Mouse (Mus musculus) forebrain, embryonic 15.5 days (tissue): ENCODE measurements around the gene AI182371. TPM values are rescaled to one million over a fixed set of nuclear protein-coding genes. Genes with fewer than 3 reads are reported as not detected.
A peak's percentile ranks its signal among the peaks of the same experiment; 100 is the strongest.

Source experiments
- ATAC-seq: fragments of 200-750 bp; cut with Nextera tagmentation; replicated peaks from 2 replicates; pipeline ENCODE4 v1.8.0; 2017; ENCODE audit warnings: mild to moderate bottlenecking, moderate TSS enrichment, moderate library complexity
- H3K27ac ChIP-seq: fragments of 300-500 bp; sonication (generic); replicated peaks from 2 replicates; pipeline ENCODE4 v1.5.1; 2015; ENCODE audit warnings: mild to moderate bottlenecking, inconsistent platforms
- H3K27me3 ChIP-seq: fragments of 300-500 bp; sonication (generic); 2 replicates; pipeline ENCODE4 v1.6.1; 2015; ENCODE audit warnings: inconsistent platforms
- H3K36me3 ChIP-seq: fragments of 300-500 bp; sonication (generic); 2 replicates; pipeline ENCODE4 v1.6.1; 2015; ENCODE audit warnings: mild to moderate bottlenecking, inconsistent platforms
- H3K4me1 ChIP-seq: fragments of 300-500 bp; sonication (generic); 2 replicates; pipeline ENCODE4 v1.6.1; 2015; ENCODE audit warnings: inconsistent platforms
- H3K4me2 ChIP-seq: fragments of 300-500 bp; sonication (generic); replicated peaks from 2 replicates; pipeline ENCODE4 v1.6.1; 2015; ENCODE audit warnings: mild to moderate bottlenecking, inconsistent platforms
- H3K4me3 ChIP-seq: fragments of 300-500 bp; sonication (generic); 2 replicates; pipeline ENCODE4 v1.5.1; 2015; ENCODE audit warnings: mild to moderate bottlenecking, inconsistent platforms
- H3K9ac ChIP-seq: fragments of 300-500 bp; sonication (generic); replicated peaks from 2 replicates; pipeline ENCODE4 v1.6.1; 2015; ENCODE audit warnings: mild to moderate bottlenecking, inconsistent platforms
- H3K9me3 ChIP-seq: fragments of 300-500 bp; sonication (generic); 2 replicates; pipeline ENCODE4 v1.6.1; 2016; ENCODE audit warnings: inconsistent platforms
- WGBS: fragments of 180-500 bp; shearing (Covaris S2); methylation state at CpG from one replicate; pipeline ENCODE4 v1.1.7; 2015; ENCODE audit warnings: mixed read lengths; 5-methylcytosine and 5-hydroxymethylcytosine counted together
- polyA plus RNA-seq: library from polyadenylated mRNA; unstranded; fragments of >200 nt; fragmentation: Nextera tagmentation; extraction: Ambion mirVana; gene quantifications from 2 replicates; pipeline ENCODE4 v1.2.1, GENCODE M21; 2015

Gene AI182371
- polyA plus RNA-seq, result 0.32 and 0.39 TPM in 2 replicates

GRCm38 (mm10) chr2:35101443-35101842 is at the start of gene AI182371:
AI182371 (minus strand) TSS chr2:35101543.
- Histone ChIP-seq H3K36me3 (no peaks in the 10 kb centered on the region), H3K9me3 (no peaks in the 10 kb centered on the region), H3K4me2 (no peak within 1 kb of the TSS), H3K4me3 (no peak within 1 kb of the TSS), H3K9ac (no peak within 1 kb of the TSS), H3K27ac (no peak within 1 kb of the TSS), H3K27me3 (no peaks in the 10 kb centered on the region), H3K4me1 (no peaks in the 10 kb centered on the region)
- ATAC-seq, result no peak
- 96% methylated on average over 3 of the region's 3 CpGs for WGBS

- 96% methylated on average over 10 of the region's 10 CpGs for WGBS
- no peaks in the 10 kb centered on the region for H3K9me3 ChIP-seq
- no peak overlapping the region for H3K27ac ChIP-seq
- H3K4me3 ChIP-seq, result no peak overlapping the region
- H3K27me3 ChIP-seq, result no peaks in the 10 kb centered on the region
- peaks cover 92% of the 10 kb centered on the region for H3K36me3 ChIP-seq
- ATAC-seq, result no peak
- no peaks in the 10 kb centered on the region for H3K4me1 ChIP-seq
- H3K9ac ChIP-seq, result no peak overlapping the region
- H3K4me2 ChIP-seq, result no peak overlapping the region
These were observed 47.5 kb upstream of the AI182371 start for GRCm38 (mm10) chr2:35148806-35149205.

GRCm38 (mm10) chr2:35141673-35142072 is 40.3 kb upstream of the AI182371 start:
- Histone ChIP-seq H3K36me3 (peaks cover 77% of the 10 kb centered on the region), H3K4me3 (no peak overlapping the region), H3K27me3 (no peaks in the 10 kb centered on the region), H3K4me1 (no peaks in the 10 kb centered on the region), H3K4me2 (no peak overlapping the region), H3K9me3 (no peaks in the 10 kb centered on the region), H3K27ac (no peak overlapping the region), H3K9ac (no peak overlapping the region)
- no peak for ATAC-seq
- 88% methylated on average over 3 of the region's 3 CpGs for WGBS

DNA sequence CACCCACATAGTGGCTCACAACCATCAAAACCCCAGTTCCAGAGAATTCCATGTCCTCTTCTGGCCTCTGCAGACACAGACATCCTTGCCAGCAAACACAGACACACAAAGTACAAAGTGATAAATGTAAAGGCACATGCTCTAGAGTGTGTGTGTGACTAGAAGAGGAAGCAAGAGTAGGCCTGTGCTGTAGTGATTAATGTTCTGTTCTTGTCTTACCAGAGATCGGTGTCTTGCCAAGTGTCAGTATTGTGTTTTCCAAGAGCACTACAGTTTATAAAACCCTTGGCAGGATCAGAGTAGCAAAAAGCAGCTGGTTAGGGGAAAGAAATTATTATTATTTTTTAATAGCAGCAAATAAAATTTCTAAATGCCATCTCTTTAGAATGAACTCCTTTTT is 37.2 kb upstream of the AI182371 start:
- Histone ChIP-seq H3K27ac (no peak overlapping the region), H3K9me3 (no peaks in the 10 kb centered on the region), H3K9ac (no peak overlapping the region), H3K4me2 (no peak overlapping the region), H3K36me3 (peaks cover 63% of the 10 kb centered on the region), H3K4me1 (no peaks in the 10 kb centered on the region; the same call in 1 of the 2 replicates), H3K4me3 (no peak overlapping the region), H3K27me3 (no peaks in the 10 kb centered on the region)
- no peak for ATAC-seq
- 96% methylated on average over 1 of the region's 1 CpGs for WGBS

DNA sequence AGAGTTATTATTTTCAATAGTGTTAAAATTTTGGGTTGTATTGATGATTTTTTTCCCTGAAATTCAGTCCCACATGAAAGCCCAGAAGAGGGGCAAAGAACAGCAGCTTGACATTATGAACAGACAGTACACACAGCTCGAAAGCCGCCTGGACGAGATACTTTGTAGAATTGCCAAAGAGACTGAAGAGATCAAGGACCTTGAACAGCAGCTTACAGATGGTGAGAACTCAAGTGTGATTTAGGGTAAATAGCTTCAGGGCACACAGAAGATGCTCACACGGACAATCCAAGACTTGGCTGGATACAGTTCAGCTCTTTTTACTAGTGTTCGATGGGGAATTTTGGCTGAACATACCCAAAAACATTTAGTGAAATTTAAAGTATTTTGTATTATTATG is 32.5 kb upstream of the AI182371 start:
- H3K4me2 ChIP-seq, result no peak overlapping the region
- 47% methylated on average over 5 of the region's 5 CpGs for WGBS
- no peak for ATAC-seq

GRCm38 (mm10) chr2:35132662-35133055 is 31.3 kb upstream of the AI182371 start:
- Histone ChIP-seq H3K9me3 (no peaks in the 10 kb centered on the region), H3K27me3 (no peaks in the 10 kb centered on the region), H3K9ac (peak overlapping the region; percentile 4; the same call in 1 of the 2 replicates), H3K4me2 (peak overlapping the region; percentile 58), H3K27ac (0 out of 2 replicates have a peak overlapping the region, but pooled peaks have one; percentile 47), H3K4me3 (peak overlapping the region; percentile 48), H3K36me3 (peaks cover 35% of the 10 kb centered on the region), H3K4me1 (peaks cover 15% of the 10 kb centered on the region)
- ATAC-seq, result 0 out of 2 replicates have a peak, but pooled peaks have one; percentile 5
- 4% methylated on average over 5 of the region's 5 CpGs for WGBS

More for the DNA sequence above, 32.5 kb upstream of the AI182371 start:
- no peaks in the 10 kb centered on the region for H3K9me3 ChIP-seq
- no peaks in the 10 kb centered on the region for H3K27me3 ChIP-seq
- H3K36me3 ChIP-seq, result peaks cover 42% of the 10 kb centered on the region
- no peak overlapping the region for H3K4me3 ChIP-seq
- no peak overlapping the region for H3K27ac ChIP-seq
- no peak overlapping the region for H3K9ac ChIP-seq
- H3K4me1 ChIP-seq, result peaks cover 15% of the 10 kb centered on the region

DNA sequence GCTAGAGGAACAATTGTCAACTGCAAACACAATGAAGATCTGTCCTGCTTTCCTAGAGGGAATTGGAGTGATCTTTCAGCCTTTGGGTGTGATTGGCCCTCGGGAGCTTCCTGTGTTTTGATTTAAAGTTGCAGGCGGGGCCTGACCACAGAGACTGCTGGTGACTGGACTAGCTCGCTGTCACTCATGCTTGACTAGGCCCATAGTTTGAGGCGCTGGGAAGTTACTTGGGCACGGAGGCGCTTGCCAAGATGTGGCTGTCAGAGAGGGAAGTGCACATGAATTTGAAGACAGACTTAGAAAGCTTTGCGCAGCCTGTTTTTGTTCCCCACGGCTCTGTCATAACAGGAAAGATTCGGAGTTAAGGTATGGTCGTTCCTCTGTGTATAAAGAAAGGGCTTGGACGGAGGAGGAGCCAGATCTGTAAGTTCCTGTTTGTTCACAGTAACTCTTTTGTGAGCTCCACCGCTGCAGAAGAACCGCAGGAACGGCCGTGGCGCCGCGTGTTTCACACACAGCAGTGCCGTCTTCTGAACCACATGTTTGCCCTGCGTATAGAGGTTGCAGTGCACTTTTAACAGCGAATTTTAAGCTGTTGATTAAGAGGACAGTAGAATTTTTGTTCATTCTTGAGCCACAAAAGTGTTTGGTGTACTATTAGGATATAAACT is 30.8 kb upstream of the AI182371 start:
- peaks cover 15% of the 10 kb centered on the region for H3K4me1 ChIP-seq
- H3K27me3 ChIP-seq, result no peaks in the 10 kb centered on the region
- under 1% methylated on average over 21 of the region's 21 CpGs for WGBS
- ATAC-seq, result peak; percentile 100
- peak overlapping the region; percentile 47; the same call in 1 of the 2 replicates for H3K27ac ChIP-seq
- H3K36me3 ChIP-seq, result peaks cover 29% of the 10 kb centered on the region
- H3K4me3 ChIP-seq, result peak overlapping the region; percentile 48
- H3K4me2 ChIP-seq, result peak overlapping the region; percentile 58
- no peaks in the 10 kb centered on the region for H3K9me3 ChIP-seq
- peak overlapping the region; percentile 4; the same call in 1 of the 2 replicates for H3K9ac ChIP-seq

- Histone ChIP-seq H3K4me2 (peak overlapping the region; percentile 58), H3K9ac (no peak overlapping the region), H3K27ac (peak overlapping the region; percentile 47; the same call in 1 of the 2 replicates), H3K27me3 (no peaks in the 10 kb centered on the region), H3K4me3 (peak overlapping the region; percentile 48), H3K9me3 (no peaks in the 10 kb centered on the region), H3K4me1 (peaks cover 15% of the 10 kb centered on the region), H3K36me3 (peaks cover 26% of the 10 kb centered on the region)
- no peak for ATAC-seq
These were observed 30.1 kb upstream of the AI182371 start for GRCm38 (mm10) chr2:35131491-35131890.

DNA sequence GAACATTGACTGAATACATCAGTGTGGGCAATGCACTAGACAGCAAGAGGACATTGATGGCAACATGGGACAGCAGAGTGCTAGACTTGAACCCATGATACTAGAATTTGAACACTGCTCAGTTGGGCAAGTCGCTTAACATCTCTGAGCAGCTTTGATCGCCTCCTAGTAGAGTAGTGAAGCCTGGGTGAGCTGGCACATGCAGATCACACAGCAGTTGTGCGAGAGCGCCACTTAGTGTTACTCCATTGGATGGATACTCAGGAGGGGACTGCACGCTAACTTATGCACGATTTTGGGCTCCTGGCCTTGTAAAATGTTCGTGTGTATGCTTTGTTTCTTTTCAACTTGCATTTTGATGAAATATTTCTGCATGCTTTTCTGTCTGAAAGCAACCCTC is 23.4 kb upstream of the AI182371 start:
- no peak for ATAC-seq
- no peak overlapping the region for H3K27ac ChIP-seq
- WGBS, result 71% methylated on average over 7 of the region's 7 CpGs
- peaks cover 26% of the 10 kb centered on the region for H3K36me3 ChIP-seq
- H3K9ac ChIP-seq, result no peak overlapping the region
- H3K4me1 ChIP-seq, result no peaks in the 10 kb centered on the region
- H3K27me3 ChIP-seq, result no peaks in the 10 kb centered on the region
- H3K4me2 ChIP-seq, result no peak overlapping the region
- no peaks in the 10 kb centered on the region for H3K9me3 ChIP-seq
- H3K4me3 ChIP-seq, result no peak overlapping the region

DNA sequence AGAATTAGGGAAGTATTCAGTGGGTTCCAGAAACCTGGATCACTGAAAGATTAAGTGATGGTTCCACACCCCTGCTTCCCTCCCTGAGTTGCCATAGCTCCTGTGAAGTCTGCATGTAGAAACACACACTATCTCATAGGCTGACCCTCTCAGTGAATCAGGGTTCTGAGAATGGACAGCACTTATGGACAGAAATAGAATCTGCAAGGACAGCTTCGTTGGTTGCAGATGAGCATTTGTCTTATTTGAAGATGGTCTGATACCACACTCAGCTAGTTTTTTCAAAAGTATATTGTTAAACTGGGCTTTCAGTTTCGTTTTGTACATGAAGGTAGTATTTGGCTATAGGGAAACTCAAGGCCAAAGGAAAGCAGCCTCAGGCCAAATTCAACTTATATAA is 9.2 kb upstream of the AI182371 start:
- Histone ChIP-seq H3K4me2 (no peak overlapping the region), H3K4me1 (peaks cover 4% of the 10 kb centered on the region; the same call in 1 of the 2 replicates), H3K36me3 (no peaks in the 10 kb centered on the region), H3K4me3 (no peak overlapping the region), H3K9ac (no peak overlapping the region), H3K27ac (no peak overlapping the region), H3K27me3 (no peaks in the 10 kb centered on the region), H3K9me3 (no peaks in the 10 kb centered on the region)
- WGBS, result 82% methylated on average over 2 of the region's 2 CpGs
- ATAC-seq, result no peak

DNA sequence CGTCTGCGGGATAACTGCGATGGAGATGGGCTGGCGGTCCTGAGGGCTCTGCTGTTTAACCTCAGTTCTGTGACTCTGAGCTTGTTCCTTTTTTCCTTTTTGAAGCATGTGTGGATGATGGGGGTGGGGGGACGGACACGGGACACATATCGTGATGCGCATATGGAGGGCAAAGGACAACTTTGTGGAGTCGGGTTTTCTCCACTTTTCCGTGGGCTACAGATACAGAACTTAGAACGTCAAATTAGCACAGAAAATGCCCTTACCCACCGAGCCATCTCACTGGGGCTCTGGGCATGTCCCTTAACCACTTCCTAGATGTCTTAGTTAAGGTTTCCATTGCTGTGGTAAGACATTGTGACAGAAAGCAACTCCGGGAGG is 8.6 kb upstream of the AI182371 start:
- peaks cover 4% of the 10 kb centered on the region; the same call in 1 of the 2 replicates for H3K4me1 ChIP-seq
- H3K27me3 ChIP-seq, result no peaks in the 10 kb centered on the region
- H3K27ac ChIP-seq, result peak overlapping the region; percentile 88
- ATAC-seq, result peak; percentile 7; the same call in 1 of the 2 replicates
- peak overlapping the region; percentile 99 for H3K4me3 ChIP-seq
- peak overlapping the region; percentile 58 for H3K4me2 ChIP-seq
- H3K36me3 ChIP-seq, result no peaks in the 10 kb centered on the region
- peak overlapping the region; percentile 93 for H3K9ac ChIP-seq
- H3K9me3 ChIP-seq, result no peaks in the 10 kb centered on the region
- WGBS, result 1% methylated on average over 13 of the region's 13 CpGs

GRCm38 (mm10) chr2:35109141-35109923 is 8.0 kb upstream of the AI182371 start, which contains the start of gene Cntrl:
Cntrl (plus strand) TSS chr2:35109492.
- under 1% methylated on average over 62 of the region's 62 CpGs for WGBS
- H3K27ac ChIP-seq, result peak within 1 kb of the TSS; percentile 88
- ATAC-seq, result peak; percentile 97
- H3K4me2 ChIP-seq, result peak within 1 kb of the TSS; percentile 58
- H3K9me3 ChIP-seq, result no peaks in the 10 kb centered on the region
- no peaks in the 10 kb centered on the region for H3K36me3 ChIP-seq
- H3K27me3 ChIP-seq, result no peaks in the 10 kb centered on the region
- peak within 1 kb of the TSS; percentile 99 for H3K4me3 ChIP-seq
- H3K9ac ChIP-seq, result peak within 1 kb of the TSS; percentile 93
- H3K4me1 ChIP-seq, result peaks cover 4% of the 10 kb centered on the region; the same call in 1 of the 2 replicates
